Mouse (Mus musculus) forelimb bud, embryonic 11.5 days (tissue): ENCODE measurements around the gene Vmac.

Source experiments
- DNase-seq: peaks from one replicate; pipeline ENCODE4 v3.0.0-alpha.2; 2012; ENCODE audit warnings: low read depth, low spot score

Vmac gene

DNA sequence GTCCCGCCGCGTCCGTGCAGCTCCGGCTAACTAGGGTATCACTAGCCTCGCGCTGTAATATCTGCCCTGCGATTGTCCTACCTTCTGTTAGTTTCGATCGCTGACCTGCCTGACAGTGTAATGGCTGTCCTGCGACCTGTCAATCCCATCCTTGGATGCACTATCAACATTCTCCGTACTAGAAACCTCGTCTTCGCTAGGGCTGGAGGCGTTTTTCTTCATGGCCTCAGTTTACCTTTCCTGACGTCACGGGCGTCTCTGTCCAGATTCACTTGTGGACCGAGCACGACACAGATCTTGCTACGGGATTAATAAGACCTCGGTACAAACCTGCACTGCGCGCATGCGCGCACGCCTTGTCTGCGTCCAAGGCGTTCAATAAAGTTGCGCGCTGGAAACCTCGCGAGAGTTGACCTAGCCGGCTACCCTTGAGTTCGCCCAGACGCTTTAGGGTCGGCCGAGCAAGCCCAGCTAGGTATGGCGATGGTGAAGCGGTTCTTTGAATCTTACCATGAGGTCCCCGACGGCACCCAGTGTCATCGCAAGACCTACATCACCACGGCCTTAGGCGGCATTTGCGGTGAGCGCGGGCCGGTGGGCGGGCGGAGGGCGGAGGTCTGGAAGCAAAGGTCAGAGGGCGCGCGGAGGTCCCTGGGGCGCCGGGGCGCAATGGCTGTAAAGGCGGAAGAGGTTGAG, at the start of gene Vmac, which contains the start of gene Ndufa11:
Gene Vmac (minus strand): TSS at position 660 of the 696 bp plus-strand sequence.
Gene Ndufa11 (plus strand): TSS at position 405 of the 696 bp plus-strand sequence.
- peak; percentile 100 for DNase-seq

DNA sequence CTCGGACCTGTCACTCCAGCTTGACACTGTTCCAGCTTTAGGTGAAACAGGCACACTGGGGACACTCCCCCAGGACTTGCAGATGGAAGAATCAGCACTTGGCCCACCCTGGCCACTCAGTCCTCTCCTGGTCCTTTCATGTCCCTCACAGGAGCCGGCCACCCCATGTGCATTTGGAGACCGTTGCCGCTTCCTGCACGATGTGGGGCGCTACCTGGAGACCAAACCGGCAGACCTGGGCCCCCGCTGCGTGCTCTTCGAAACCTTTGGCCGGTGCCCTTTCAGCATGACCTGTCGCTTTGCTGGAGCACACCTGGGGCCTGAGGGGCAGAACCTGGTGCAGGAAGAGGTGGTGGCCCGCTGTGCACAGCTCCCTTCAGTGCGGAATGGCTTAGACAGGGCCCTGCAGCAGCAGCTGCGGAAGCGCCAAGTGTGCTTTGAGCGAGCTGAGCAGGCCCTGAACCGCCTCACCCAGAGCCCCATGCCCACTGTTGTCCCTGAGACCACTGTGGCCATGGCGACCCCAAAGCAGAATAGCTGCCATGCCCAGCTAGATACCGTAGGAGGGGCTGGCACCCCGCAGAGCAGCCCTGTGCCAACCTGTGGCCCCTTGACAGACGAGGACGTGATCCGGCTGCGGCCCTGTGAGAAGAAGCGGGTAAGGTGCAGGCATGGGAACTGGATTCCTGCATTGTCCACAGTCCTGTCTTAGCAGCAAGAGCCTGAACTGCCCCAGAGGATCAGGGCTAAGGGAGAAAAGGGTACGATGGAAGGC, 49.0 kb upstream of the Vmac start:
- no peak for DNase-seq

DNA sequence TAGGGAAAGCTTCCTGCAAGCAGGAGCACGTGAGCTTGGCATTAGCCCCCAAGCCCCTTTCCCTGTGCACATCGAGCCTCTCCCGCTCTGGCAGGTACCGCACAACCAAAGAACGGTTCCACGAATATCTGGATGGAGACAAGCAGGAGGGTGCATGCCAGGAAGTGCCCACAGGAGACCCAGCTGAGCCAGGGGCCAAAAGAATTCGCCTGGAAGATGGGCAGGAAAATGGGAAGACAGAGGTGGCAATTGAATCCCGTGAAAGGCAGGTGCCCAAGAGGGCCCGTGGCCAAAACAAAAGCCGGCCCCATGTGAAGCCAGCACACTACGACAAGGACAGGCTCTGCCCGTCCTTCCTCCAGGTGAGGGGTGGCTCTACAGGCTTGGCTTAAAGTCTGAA, 47.6 kb upstream of the Vmac start:
- DNase-seq = no peak

DNA sequence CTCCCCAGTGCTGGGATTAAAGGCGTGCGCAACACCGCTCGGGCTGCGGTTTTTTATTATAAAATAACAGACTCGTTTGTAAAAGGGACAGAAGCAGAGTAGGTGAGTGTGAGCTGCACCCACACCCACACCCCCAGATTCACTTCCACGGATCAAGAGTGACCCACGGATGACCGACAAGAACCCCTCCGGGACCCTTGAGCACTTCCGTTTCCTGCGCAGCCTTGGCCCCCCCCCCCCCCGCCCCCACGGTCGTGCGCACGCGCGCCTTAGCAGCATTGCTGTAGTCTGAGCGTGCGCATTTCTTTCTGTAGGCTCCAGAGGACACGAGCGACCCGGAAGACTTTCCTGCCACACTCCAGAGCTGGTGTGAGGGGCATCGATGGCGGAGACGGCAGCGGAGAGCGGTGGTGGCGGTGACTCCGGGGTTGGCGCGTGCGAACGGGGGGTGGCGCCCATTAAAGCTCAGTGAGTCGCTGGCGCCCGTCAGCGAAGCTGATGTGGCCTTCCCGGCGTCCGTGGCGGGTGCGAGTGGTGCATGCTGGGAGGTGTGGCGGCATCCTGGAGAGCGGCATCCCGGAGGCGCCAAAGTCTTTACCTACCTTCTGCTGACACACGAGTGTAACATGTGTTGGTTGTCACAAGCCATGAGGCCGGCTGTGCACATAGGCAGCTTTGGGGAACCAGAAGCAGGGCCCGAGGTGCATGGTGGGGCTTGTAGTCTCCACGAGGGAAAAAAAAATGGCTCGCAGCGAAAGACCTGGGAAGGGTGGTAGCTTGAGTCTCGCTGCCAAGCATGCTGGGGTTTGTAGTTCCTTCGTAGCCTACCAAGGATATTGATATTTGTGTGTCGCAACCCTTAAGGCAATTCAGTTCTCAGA, 46.9 kb upstream of the Vmac start, which contains the start of gene Dus3l:
Gene Dus3l (plus strand): TSS at position 284 of the 881 bp plus-strand sequence.
- DNase-seq = peak; percentile 81

DNA sequence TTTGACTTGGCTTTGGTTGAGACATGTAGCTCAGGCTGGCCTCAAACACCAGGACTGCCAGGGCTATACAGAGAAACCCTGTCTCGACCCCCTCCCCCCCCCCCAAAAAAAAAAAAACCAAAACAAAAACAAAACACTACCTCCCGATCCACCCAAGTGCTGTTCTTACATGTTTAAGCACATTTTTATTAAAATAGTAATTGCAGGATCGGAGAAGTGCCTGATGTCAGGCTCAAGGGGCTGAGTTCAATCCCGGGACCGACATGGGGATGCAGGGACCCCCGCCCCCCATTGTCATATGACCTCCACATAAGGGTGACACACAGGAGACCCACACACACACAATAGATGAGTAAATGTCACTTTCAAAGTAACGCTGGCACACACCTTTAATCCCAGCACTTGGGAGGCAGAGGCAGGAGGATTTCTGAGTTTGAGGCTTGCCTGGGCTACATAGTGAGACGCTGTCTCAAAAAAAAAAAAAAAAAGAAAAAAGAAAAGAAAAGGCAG, 46.0 kb upstream of the Vmac start:
- no peak for DNase-seq

DNA sequence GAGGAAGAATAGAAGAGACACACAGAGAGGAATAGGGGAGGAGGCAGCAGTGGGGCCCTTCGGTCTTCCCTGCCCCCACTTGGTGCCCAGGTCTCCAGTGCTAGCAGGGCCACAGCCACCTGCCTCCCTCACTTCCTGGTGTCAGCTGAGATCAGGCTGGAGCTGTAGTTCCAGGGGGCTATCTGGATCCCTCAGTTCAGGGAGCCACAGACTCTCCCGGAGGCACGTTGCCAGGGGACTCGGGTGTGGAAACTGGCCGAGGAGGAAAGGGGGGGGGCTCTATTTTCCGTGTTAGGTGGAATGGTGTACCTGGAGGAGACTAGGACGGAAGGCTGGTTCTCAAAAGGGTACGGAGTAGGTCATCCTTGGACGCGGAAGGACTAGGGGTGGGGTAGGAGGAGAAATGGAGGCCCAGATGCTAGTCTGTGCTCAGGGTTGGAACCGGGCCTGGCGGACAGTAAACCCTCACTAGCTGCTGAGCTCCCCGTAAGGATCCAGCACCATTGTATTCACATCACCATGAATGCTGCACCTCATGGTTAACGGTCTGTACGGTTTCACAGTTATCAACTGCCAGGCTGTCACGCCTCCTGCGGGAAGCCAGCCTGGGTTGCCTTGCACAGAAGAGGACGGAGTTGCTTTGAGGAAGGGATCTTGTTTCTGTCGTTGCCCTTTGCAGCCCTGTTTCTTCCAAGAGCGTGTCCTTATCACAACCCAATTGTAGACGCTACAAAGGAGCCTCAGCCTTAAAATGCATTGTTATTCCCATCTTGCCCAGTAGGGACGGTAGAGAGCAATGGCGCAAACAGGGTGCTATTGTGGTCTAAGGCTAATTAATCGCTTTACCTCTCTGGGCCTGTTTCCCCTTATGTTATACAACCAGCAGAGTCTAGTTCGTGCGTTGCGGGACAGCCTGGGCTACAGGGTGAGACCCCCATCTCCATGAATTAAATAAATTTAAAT, 45.2 kb upstream of the Vmac start:
- DNase-seq = peak; percentile 76

DNA sequence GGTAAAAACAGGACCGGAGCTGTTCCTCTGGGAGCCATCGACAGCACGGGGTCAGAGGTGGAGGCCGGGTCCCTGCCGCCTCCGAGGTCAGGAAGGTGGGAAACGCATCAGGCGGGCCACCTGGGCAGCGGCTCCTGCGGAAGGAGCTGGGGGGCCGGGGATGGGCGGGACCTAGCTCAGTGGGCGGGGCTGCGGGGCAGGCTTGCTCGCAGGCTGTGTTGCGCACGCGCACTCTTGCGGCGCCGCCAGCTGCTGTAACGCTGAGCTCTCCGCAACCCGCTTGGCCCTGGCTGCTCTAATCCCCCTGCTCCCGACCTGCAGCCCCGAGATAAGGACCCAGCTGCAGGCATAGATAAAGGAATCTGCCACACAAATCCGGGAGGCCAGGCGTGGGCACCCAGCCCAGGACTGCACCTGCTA, 44.2 kb upstream of the Vmac start:
- DNase-seq = peak; percentile 85

DNA sequence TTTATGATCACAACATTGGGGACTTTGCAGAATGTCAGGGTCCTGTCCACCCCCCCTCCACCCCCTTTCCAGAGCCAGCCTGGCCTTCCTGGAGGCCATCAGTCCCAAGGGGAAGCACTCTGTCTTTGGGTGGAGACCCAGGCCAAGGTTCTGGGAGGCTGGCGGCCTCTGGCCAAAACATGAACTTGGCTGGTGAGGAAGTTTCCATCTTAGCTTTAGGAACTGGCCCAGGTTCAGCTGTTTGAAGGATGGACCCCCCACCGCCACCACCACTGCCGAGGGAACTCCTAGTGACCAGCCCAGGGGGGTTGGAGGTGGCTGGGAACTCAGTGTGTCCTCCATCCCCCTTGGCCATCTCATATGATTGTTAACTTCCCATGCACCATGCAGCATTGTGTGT, 43.3 kb upstream of the Vmac start:
- no peak for DNase-seq

DNA sequence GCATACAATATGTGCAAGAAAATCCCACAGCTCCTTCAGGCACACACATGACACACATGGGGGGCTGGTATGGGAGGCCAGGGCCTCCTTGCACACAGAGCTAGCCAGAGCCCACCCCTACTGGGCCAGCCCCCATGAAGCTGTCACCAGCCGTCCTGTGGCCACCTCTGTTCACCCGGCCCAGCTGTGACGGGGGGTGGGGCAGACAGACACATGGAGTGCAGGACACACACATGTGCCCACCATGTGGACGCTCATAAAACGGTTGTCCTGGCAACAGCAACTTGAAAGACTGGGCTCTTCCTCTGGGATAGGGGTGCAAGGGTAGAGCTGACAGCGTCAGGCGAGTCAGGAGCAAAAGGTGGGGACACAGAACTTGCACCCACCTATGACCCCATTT, 41.4 kb upstream of the Vmac start:
- peak; percentile 80 for DNase-seq

DNA sequence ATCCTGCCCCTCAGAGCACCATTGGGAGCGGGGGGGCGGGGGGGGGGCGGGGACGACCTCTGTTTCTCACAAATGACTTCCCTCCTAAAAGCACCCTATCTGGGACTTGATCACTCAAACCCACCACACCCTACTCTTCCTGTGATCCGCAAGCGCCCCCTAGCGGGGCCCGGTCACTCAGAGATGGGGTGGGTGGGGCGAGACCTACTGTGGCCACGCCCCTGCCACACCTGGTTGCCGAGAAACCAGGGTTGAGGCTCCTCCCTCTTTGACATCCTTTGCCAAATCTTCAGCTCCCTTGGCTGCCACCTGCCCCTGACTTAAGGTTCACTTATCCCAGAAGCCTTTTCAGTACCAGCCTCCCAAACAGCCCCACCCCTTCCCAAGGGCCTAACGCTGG, 40.3 kb upstream of the Vmac start:
- peak; percentile 46 for DNase-seq

DNA sequence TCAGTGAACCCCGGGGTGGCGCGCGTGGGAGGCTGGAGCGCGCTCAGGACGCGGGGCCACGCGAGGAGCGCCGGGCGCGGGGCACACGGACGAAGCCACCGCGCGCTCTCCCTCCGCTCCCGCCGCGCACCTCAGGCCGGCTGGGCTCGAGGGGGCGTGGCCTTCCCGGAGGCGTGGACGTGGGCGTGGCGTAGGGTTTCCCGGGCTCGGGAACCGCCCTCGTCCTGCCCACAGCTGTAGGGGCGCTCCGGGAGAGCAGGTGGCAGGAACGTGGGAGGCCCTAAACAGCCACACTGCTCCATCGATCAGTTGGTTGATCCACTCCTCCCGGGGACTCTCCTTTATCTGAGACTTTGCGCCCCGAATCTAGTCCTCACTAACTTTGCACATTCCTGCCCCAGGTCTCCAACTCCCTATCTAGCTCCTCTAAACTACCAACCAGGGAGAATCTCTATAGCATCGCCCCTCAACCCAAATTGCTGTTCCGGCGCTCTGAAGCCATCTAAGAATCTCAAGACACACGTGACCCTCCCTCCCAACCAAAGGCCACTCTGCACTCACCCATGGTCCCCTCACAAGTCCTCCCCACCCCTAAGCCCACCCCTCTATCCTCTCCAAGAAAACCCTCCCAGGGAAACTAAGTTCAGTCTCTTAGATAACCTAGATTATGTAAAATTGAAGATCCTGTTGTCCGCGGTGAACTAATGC, 39.7 kb upstream of the Vmac start, which contains the start of gene Nrtn:
Gene Nrtn (minus strand): TSS at position 115 of the 708 bp plus-strand sequence.
- peak; percentile 79 for DNase-seq

DNA sequence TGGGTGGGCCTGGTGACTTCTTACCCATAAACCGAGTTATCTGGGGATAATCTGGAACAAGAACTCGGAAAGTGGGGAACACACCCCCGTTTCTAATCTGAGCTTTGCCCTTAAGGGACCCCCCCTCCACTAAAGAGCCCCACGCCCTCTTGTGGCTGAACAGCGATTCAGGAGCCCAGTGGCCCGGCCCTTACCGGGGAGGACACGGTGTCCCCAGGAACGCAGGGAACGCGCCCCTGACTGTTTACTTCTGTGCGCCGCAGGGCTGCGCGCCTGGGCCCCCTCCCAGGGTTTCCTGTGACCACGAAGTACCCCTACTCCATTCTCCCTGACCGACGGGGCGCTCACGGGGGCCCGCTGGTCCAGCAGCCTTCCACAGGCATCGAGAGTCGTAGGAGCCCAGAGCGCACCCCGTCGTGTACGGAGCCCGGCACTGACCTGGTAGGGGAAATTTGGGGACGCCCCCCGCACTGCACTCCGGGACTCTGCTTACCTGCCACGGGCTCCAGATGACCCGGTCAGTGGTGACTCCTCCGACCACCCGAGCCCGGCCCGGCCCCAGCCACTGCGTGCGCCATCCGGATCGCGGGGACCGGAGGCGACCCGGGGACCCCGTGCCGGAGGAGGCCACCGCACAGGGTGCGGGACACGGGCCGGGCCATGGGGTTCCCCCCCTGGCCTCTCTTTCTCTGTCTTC, 39.0 kb upstream of the Vmac start:
- DNase-seq = no peak

DNA sequence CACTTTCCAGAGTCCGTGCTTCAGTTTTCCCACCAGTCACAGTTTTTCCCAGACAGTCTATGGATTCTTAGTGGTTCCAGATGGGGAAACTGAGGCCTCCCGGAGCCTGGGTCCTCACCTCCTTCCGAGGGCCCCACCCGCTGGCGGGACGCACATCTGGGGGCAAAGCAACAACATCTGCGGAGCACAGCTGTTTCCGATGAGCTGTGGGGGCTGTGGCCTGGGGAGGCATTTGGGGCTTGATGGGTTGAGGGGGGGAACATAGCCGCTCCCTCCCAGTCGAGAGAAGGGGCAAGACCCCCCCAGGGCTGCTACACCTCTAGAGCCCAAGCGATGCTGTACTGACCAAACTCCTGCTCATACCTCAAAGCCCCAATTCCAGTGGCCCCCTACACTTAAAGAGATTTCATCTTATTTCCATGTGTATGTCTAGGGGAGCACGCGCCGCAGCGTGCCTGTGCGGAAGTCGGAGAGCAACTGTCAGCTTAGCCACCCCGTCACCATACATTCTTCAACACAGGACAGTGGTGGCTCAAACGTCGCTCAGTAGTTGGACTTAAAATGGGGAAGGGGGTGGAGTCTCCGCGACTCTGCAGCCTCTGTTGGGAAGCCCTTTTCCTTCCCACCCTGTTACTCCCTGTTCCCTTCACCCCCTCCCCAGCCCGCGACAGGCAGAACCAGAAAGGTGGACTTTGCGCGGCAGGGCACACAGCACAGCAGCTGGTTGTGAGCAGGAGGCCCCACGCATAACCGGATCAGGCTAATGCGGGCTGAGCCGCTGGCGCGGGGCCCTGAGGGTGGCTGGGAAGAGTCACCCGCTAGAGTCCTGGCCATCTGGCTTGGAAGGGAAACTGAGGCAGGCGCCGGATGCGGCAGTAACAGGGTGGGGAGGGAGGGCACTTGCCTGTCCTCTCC, 36.7 kb upstream of the Vmac start:
- no peak for DNase-seq

DNA sequence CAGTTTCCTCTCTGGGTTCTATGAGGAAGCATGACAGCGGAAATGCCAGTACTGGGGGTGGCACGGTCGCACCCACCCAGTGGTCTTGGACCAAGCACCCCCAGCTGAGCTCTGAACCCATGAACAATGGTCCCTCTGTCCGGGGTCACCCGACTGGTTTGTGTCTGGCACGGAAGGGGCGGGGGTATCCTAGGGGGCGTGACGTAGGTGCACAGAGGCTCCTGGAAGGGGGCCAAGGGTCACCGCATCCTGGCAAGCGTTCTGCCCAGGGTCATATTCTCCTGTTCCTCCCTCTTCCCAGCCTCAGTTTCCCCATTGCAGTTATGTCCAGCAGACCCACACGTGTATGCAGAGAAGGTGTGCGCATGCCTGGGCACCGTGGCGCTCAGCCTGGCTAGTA, 35.6 kb upstream of the Vmac start:
- no peak for DNase-seq

DNA sequence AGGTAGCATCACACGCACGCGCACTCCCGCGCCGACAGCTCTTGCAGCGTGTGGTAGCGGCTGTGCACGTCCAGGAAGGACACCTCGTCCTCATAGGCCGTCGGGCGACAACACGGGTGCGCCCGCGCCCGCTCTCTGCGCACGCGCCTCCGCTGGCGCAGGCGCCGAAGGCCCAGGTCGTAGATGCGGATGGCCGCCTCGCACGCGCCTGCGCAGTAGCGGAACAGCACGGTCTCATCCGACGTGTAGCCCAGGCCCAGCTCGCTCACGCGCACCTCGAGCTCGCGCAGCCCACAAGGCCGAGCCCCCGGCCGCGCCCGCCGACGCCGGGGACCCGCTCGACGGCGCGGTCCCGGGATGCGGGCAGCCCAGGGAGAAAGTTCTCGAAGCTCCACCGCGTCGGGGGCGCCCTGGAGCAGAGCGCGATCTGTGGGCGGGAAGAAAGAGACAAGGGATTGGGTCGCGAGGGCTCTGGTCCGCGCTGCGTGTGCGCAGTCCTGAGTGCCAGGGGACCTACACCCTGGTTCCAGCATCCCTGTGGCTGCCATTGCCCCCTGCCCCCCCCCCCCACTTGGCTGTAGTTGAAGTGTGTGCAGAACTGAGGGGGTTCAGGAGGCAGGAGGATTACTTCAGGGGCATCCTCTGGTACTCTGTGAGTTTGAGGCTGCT, 33.7 kb upstream of the Vmac start:
- DNase-seq = peak; percentile 66

DNA sequence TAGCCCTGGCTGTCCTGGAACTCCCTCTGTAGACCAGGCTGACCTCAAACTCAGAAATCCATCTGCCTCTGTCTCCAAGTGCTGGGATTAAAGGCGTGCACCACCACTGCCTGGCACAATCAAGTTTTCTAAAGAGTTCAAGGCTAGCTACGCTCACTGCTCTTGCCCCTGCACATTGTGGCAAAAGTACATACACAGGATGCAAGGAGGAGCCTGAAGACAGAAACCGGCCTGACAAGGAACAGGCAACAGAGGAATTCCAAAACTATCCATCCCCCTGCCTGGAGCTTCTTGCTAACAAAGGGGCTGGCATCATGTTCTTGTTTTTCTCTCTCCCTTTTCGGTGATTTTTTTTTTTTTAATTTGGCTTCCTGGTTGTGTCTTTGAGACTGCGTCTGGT, 26.4 kb upstream of the Vmac start:
- no peak for DNase-seq

DNA sequence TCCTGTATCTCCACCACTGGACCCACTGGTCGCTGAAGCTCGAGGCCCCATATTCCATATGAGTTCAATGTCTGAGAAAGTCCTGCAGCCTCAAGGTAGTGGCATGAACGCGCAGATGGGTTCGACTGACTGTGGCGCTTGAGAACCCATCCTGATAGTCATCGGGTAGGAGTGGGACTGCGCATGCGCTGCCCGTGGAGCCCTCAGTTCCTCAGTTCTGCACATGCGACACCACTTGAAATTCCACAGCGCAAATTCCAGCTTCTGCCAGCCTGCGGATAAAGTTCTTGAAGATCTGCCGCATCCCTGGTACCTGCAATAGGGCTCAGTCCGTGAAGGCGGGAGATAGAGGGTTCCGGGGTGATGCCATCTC, 23.0 kb upstream of the Vmac start:
- no peak for DNase-seq
